Mouse (Mus musculus) kidney, adult 9 months (tissue): ENCODE results near the gene Col6a1.

Experiments used
- DNase-seq: peaks from one replicate; pipeline ENCODE4 v3.0.0; 2022

Gene Col6a1

GRCm38 (mm10) chr10:76722751-76723450, 3.1 kb downstream of the Col6a1 start:
- no peak for DNase-seq

- DNase-seq, result no peak
Observed at GRCm38 (mm10) chr10:76721746-76722145, 4.2 kb downstream of the Col6a1 start.

- no peak for DNase-seq
Observed at GRCm38 (mm10) chr10:76721216-76721615, 4.8 kb downstream of the Col6a1 start.

- no peak for DNase-seq
Observed at GRCm38 (mm10) chr10:76717631-76718030, 8.3 kb downstream of the Col6a1 start.

GRCm38 (mm10) chr10:76717026-76717425, 8.9 kb downstream of the Col6a1 start:
- DNase-seq, result no peak

GRCm38 (mm10) chr10:76714303-76714702, 11.7 kb downstream of the Col6a1 start:
- no peak for DNase-seq

GRCm38 (mm10) chr10:76712500-76712899, 13.5 kb downstream of the Col6a1 start:
- peak; percentile 30 for DNase-seq

GRCm38 (mm10) chr10:76711331-76711730, 14.6 kb downstream of the Col6a1 start:
- no peak for DNase-seq

GRCm38 (mm10) chr10:76708465-76708864, 17.5 kb downstream of the Col6a1 start:
- DNase-seq, result no peak

GRCm38 (mm10) chr10:76707584-76707983, 18.4 kb downstream of the Col6a1 start:
- no peak for DNase-seq

GRCm38 (mm10) chr10:76707001-76707400, 19.0 kb downstream of the Col6a1 start:
- DNase-seq, result no peak

GRCm38 (mm10) chr10:76704358-76704757, 21.6 kb downstream of the Col6a1 start:
- DNase-seq, result no peak

- DNase-seq, result no peak
Observed at GRCm38 (mm10) chr10:76701446-76701845, 24.5 kb downstream of the Col6a1 start.

GRCm38 (mm10) chr10:76699816-76700215, 26.2 kb downstream of the Col6a1 start:
- no peak for DNase-seq

- DNase-seq, result peak; percentile 9
Observed at GRCm38 (mm10) chr10:76695283-76695885, 30.6 kb downstream of the Col6a1 start.

- peak; percentile 10 for DNase-seq
Observed at GRCm38 (mm10) chr10:76694765-76695164, 31.2 kb downstream of the Col6a1 start.

GRCm38 (mm10) chr10:76693446-76693845, 32.5 kb downstream of the Col6a1 start:
- DNase-seq, result no peak

- no peak for DNase-seq
Observed at GRCm38 (mm10) chr10:76685451-76686017, 40.4 kb downstream of the Col6a1 start.

GRCm38 (mm10) chr10:76683977-76684376, 42.0 kb downstream of the Col6a1 start:
- no peak for DNase-seq

- DNase-seq, result no peak
Observed at GRCm38 (mm10) chr10:76683461-76683860, 42.5 kb downstream of the Col6a1 start.

GRCm38 (mm10) chr10:76681882-76682281, 44.1 kb downstream of the Col6a1 start:
- DNase-seq, result peak; percentile 41

GRCm38 (mm10) chr10:76680758-76681650, 45.0 kb downstream of the Col6a1 start:
- no peak for DNase-seq

GRCm38 (mm10) chr10:76678122-76678521, 47.8 kb downstream of the Col6a1 start:
- no peak for DNase-seq
